Mouse (Mus musculus) urinary bladder, postnatal 25 days (tissue): ENCODE results near the gene Ttll6.

ENCODE experiments used
- DNase-seq: peaks from one replicate; pipeline ENCODE4 v3.0.0; 2022; ENCODE audit warnings: low spot score

Ttll6 gene

GRCm38 (mm10) chr11:96168125-96168524 lies 34.5 kb downstream of the Ttll6 start:
- DNase-seq = no peak

DNA sequence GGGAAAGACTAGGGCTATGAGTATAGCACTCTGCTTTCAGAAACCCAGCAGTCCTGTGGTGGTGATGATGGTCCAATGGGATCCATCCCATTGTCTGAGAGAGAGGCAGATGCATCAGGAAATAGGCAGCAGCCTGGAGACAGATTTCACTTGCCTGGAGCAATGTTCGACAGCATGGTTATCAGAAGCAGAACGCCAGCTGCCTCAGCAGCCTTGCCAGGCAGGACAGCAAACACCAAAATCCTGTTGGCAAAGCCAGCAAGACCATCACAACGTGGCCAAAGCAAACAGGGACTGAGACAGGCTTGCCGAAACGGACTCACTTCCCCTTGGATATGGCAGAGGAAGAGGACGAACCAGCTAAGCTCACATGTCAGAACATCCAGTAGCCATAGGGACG lies 35.4 kb downstream of the Ttll6 start:
- DNase-seq = no peak

- DNase-seq = no peak
Measured at GRCm38 (mm10) chr11:96170711-96171379, 37.3 kb downstream of the Ttll6 start.

DNA sequence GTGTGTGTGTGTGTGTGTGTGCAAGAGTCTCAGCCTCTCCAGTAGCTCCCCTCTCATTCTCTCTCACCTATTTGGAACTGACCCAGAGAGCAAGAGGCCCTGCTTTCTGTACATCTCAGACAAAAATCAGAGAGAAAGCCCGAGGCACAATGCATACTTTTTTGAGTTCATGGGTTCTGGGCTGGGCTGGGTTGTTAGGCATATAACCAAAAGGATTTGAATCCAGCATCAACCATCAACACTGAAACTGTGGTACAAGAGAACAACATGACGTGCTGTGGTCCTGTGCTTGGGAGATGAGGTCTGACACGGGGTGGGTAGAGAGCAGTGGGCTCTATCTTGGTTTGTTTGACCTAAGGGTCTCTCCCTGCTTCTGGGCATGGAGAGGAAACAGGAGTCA lies 38.0 kb downstream of the Ttll6 start:
- DNase-seq = no peak

GRCm38 (mm10) chr11:96172511-96173287 lies 39.1 kb downstream of the Ttll6 start:
- DNase-seq = no peak

DNA sequence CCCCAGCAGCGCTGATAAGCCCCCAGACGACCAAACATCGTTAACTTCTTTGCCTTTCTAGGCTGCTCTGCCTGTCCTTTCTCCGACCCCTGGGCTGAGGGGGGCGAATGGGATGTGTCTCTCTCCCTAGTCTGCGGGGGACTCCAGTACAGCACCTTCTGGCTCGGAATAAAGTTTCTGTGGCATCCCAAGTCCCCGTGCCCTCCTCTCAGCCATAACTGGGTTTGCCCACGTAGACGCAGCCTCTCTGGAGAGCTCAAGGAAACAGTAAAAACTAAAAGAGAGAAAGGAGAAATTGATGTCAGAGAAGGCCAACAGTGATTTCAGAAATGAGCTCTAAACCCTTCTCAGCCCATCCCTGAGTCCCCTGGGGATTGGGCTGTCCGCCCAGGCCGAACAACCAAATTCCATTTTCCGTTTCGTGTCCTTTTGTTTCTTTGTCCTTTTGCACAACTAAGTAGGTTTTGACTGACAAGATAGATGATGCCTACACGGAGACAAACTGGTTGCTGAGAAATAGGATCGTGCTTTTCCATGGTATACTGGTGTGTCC lies 39.8 kb downstream of the Ttll6 start:
- no peak for DNase-seq

DNA sequence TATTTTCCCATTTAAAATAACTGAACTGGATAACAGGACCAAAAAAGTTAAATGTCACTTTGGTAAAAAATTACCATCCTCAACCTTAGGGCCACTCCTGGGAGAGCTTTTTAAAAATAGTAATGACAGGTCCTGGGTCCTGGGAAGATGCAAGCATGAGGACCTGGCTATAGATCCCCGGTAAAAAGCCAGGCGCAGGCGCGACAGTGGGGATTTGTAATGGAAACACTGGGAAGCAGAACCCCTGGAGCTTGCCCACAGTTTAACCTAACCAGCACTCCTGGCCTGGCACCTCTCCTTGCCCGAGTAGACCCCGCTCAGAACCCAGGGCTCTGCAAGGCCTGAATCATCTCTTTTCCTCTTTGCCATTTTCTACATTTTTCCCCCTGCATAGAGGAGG lies 41.3 kb downstream of the Ttll6 start:
- DNase-seq = no peak

GRCm38 (mm10) chr11:96175511-96175910 lies 41.9 kb downstream of the Ttll6 start:
- DNase-seq = no peak

DNA sequence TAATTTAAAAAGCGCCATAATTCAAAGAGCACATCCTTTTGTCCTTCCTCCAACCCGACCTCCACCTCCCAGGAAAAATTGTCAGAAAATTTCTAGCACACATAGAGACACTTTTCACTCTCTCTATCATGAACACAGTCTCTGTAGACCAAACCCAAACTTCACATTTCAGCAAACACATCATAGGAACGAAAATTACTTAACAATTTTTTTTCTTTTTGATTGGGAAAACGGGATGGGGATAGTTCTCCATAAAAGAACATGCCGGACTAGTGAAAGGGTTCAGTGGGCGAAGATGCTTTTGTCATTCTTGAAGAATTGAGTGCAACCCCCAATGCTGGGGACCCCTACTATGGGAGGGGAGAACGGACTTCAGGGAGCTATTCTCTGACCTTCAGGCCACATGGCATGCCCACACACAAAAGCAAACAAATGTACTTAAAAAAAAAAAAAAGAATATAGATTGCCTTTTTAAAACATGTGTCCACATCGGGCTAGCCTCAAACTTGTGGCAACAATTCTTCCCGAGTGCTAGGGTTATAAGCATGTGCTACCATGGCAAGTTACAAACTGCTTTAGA lies 42.5 kb downstream of the Ttll6 start:
- DNase-seq = no peak

DNA sequence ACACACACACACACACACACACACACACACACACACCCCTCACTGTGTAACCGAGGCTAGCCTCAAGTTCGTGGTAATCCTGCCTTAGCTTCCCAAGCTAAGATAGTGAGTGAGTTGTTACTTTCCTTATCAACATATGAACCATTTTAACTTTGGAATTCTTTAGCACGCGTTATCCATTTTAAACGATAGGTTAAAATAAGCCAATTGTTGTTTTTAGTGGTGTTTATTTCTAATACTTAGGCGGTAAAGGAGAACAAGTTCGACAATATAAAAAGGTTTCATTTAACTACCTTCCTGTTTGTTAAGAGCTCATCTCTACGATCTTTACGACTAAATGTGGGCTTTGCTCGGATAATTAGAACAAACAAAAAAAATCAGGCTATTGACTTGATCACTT lies 43.3 kb downstream of the Ttll6 start:
- DNase-seq = no peak

DNA sequence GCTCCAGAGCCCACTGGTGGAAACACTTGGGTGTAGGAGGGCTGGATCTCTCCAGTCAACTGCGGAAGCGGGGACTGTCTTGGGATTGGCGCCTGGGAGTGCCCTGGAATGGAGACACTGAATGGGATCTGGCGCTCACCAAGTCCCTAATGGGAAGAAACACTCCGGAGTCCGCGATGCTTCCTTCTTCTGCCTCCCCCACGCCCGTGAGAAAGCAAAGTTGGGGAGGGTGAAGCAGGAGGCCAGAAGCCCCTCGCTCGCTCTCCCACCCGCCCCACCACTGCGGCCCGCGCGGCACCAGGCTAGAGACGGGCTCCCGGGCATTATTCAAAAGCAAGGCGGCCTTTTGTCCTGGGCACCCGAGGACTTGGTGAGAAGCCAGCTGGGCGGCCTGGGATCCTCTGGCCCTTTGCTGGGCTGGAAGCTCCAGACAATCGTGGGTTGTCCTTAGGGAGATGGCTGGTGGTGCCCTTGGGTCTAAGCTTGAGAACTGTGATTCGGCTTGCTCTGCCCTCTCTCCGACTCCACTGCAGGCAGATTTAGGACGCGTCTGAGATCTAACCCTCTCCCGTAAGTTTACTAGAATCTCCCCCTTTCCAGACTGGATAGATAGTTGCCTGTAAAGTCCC lies 44.1 kb downstream of the Ttll6 start:
- DNase-seq = no peak

DNA sequence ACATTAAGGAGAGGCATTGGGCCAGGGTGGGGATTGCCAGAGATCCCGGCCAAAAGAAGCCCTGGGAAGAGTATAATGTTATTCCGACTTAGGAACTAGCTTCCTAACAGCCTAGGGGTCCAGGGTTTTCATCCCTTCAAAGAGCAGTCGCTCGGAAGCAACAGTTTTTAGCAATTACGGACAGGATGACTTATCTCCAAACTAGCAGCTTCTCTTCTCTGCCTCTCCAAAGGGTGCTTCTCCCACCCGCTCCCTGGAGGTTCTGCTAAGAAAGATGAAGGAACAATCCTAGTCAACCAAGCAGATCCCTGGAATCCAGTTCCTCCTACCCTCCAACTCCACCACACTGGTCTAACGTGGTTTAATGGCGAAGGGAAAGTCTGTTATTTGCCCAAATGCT lies 44.8 kb downstream of the Ttll6 start:
- no peak for DNase-seq

DNA sequence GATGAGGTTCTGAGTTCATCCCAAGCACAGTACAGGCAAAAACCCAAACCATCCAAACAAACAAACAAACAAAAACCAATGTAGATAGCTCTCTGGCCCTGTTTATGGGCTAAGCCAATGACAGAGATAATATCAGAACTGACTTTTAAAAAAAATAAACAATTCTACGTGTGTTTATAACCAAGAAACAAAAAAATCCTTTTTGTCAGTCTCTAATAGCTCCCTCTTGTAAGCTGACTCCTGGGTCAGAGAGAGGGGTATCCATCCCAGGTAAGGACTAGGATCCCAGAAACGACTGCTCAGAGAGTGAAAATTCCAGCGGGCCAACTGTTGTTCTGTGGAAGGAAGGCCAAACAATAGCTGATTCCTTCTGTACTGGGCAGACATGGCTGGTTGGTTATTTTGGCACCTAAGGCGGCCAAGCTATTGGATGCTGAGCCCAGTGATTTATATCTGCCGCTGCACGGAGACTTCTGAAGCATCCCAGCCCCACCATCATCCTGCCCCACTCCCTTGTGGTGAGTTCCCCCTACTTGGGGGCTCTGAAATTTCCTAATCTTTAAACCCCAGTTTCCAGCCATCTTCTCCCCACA lies 45.4 kb downstream of the Ttll6 start:
- DNase-seq = no peak

DNA sequence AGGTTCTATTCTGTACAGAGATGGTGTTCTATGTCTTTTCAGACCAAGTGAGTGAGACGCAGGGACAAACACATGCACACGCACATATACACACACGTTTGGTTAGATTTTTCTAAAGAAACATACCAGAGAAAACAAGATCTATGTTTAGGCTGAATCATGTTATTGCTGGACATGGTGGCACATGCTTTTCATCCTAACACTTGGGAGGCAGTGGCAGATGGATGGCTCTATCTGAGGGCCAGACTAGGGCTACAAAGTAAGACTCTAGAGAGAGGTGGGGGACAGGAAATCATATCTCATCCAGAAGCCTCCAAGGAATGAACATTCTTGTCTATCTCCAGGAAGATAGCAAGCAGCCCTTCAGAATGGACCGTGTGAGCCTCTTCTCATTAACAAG lies 47.5 kb downstream of the Ttll6 start:
- no peak for DNase-seq

GRCm38 (mm10) chr11:96184233-96184632 lies 50.6 kb downstream of the Ttll6 start:
- DNase-seq = no peak

DNA sequence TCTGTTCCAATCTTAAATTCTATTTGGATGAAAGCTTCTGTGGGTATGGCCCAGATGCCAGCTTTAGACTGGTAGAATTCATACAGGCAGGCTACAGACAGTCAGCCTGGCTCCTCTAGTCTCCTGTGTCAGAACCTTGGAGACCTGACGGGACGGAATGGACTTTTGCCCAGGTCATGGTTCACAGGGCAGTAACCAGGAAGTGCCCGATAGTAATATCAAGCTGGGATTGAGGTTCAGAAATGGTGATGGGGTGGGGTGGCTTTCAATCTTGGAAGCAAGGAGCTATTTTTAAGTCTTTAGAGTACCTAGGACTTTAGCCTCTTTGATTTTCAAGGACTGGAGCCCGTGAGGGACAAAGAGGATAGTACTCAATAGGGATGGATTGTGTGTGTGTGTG lies 53.7 kb downstream of the Ttll6 start:
- no peak for DNase-seq

DNA sequence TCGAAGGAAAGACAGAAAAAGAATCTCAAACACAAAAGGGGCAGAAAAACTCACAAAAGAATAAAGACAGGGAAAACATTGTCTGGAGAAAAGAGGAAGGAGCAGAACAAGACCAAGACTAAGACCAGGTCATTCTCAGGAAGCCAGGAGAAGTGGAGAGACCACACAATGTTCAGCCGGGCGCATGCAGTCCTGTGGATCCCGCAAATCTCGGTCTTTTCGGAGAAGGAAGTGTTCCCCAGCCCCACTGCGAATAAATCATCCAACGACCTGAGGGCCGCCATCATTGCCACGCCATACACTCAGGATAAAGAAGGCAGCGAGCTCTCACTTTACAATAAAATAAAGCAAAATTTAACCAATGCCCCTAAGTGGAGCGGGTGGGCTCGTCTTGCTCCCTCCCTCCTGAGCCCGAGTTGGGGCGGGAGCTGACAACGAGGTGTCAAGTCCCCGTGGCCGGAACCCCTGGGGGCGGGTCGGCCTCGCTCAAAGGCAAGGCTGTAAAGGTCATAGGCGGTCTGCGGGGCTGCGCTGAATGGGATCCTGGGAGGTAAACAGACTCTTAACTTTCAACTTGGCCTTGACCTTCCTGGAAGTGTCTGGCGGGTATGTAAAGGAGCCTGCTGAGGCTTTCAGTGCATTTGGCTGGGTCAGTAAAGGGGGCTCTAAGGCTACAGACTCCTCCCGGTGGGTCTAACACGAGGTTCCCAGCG lies 56.4 kb downstream of the Ttll6 start:
- DNase-seq = no peak

GRCm38 (mm10) chr11:96191132-96191531 lies 57.5 kb downstream of the Ttll6 start:
- no peak for DNase-seq

- peak; percentile 33 for DNase-seq
Measured at GRCm38 (mm10) chr11:96193521-96194400, 60.2 kb downstream of the Ttll6 start, which contains the start of gene Hoxb13. Gene Hoxb13, plus strand, starts transcription at chr11:96194316.

GRCm38 (mm10) chr11:96194401-96194710 lies 60.8 kb downstream of the Ttll6 start:
- DNase-seq = no peak
